Mouse (Mus musculus): ENCODE data around the gene Actg2. TPM values are rescaled to one million over a fixed set of nuclear protein-coding genes. Genes with fewer than 3 reads are reported as not detected.

Actg2 gene
- polyA plus RNA-seq, 1 experiment from 2014 or later, result 1,372 TPM

DNA sequence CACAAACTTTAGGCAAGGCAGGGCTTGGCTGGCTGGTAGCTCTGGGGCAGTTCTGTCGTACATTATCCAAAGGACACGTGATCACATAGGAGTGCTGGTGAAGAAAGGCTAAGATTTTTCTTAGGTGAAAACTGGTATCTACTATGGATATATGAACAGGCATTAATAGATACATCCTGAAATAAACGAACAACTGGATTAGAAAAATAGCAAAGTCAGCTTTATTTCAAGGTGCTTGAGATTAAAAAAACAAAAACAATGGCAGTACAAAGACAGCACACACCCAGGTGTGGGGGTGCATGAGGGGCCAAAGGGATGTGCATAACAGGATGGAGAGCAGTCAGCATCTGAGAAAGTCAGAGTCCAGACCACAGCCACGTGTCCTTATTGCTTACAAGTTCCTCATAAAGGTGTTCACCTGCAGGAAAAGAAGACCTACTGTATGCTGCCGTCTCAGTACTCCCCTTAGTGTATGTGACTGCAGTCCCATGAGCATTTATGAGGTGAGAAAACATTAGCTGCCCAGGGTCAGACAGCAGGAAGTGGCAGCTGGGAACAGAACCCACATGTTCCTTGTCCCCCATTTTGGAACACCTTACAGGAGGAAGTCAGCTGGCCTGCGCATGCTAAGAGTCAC is 55.9 kb downstream of the Actg2 start:
- Histone ChIP-seq H3K4me1 (ENCODE audit: control insufficient read depth, insufficient read depth, low read length) (no peaks in the 10 kb centered on the region), H3K36me3 (ENCODE audit: control insufficient read depth, insufficient read depth, low read length) (peaks cover 24% of the 10 kb centered on the region), H3K27ac (ENCODE audit: low read length) (no peak overlapping the region), H3K9me3 (ENCODE audit: control insufficient read depth, low read depth, low read length) (no peaks in the 10 kb centered on the region), H3K4me2 (replicated peaks; ENCODE audit: low read depth, low read length) (no peak overlapping the region), H3K27me3 (ENCODE audit: control insufficient read depth, insufficient read depth, low read length) (no peaks in the 10 kb centered on the region), H3K9ac (replicated peaks; ENCODE audit: low read depth, low read length) (no peak overlapping the region), H3K4me3 (ENCODE audit: low read depth, low read length) (no peak overlapping the region)
- 92% methylated on average over 6 of the region's 6 CpGs for whole genome bisulfite sequencing
- no peak for ATAC-seq (ENCODE audit: insufficient number of reproducible peaks, insufficient read depth, low FRiP score, low read depth)

DNA sequence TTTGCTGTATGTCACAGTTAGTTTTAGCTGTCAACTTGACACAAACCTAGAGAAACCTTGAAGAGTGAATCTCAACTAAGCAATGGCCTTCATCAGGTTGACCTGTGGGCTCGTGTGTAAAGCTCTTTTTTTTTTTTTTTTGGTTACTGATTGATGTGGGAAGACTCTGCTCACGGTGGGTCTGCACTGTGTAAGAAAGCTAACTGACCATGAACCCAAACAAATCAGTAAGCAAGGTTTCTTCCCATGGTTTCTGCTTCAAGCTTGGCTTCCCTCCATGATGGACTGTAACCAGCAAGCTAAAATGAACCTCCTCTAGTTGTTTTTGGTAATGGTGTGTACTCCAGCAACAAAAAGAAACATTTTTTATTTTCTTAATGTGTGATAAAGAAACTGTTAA is 56.9 kb downstream of the Actg2 start:
- Histone ChIP-seq H3K27me3 (ENCODE audit: control insufficient read depth, insufficient read depth, low read length) (no peaks in the 10 kb centered on the region), H3K4me1 (ENCODE audit: control insufficient read depth, insufficient read depth, low read length) (no peaks in the 10 kb centered on the region), H3K9me3 (ENCODE audit: control insufficient read depth, low read depth, low read length) (no peaks in the 10 kb centered on the region), H3K27ac (ENCODE audit: low read length) (no peak overlapping the region), H3K9ac (replicated peaks; ENCODE audit: low read depth, low read length) (no peak overlapping the region), H3K36me3 (ENCODE audit: control insufficient read depth, insufficient read depth, low read length) (peaks cover 14% of the 10 kb centered on the region), H3K4me3 (ENCODE audit: low read depth, low read length) (no peak overlapping the region), H3K4me2 (replicated peaks; ENCODE audit: low read depth, low read length) (no peak overlapping the region)
- ATAC-seq (ENCODE audit: insufficient number of reproducible peaks, insufficient read depth, low FRiP score, low read depth), result no peak
- 41% methylated on average over 2 of the region's 2 CpGs for WGBS

DNA sequence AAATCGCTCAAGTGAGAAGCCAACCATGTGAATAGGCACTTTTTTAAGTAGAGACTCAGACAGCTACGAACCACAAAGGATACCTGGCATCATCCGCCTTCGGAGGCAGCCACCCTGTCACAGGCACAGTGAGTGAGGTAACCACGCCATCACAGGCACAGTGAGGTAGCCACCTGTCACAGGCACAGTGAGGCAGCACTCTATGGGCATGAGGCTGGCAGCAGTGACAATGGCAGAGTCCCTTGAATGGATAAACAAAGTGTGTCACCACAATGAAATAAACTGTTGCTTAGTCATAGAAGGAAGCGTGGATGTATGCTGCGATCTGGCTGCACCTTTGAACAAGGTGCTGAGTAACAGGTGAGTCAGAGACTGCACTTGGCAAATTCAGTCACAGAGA is 57.4 kb downstream of the Actg2 start:
- no peak overlapping the region for H3K27ac ChIP-seq (ENCODE audit: low read length)
- H3K4me2 ChIP-seq (replicated peaks; ENCODE audit: low read depth, low read length), result no peak overlapping the region
- H3K9me3 ChIP-seq (ENCODE audit: control insufficient read depth, low read depth, low read length), result no peaks in the 10 kb centered on the region
- no peak overlapping the region for H3K9ac ChIP-seq (replicated peaks; ENCODE audit: low read depth, low read length)
- peaks cover 10% of the 10 kb centered on the region for H3K36me3 ChIP-seq (ENCODE audit: control insufficient read depth, insufficient read depth, low read length)
- no peak for ATAC-seq (ENCODE audit: insufficient number of reproducible peaks, insufficient read depth, low FRiP score, low read depth)
- H3K4me1 ChIP-seq (ENCODE audit: control insufficient read depth, insufficient read depth, low read length), result no peaks in the 10 kb centered on the region
- H3K27me3 ChIP-seq (ENCODE audit: control insufficient read depth, insufficient read depth, low read length), result no peaks in the 10 kb centered on the region
- no peak overlapping the region for H3K4me3 ChIP-seq (ENCODE audit: low read depth, low read length)
- 95% methylated on average over 7 of the region's 7 CpGs for WGBS

DNA sequence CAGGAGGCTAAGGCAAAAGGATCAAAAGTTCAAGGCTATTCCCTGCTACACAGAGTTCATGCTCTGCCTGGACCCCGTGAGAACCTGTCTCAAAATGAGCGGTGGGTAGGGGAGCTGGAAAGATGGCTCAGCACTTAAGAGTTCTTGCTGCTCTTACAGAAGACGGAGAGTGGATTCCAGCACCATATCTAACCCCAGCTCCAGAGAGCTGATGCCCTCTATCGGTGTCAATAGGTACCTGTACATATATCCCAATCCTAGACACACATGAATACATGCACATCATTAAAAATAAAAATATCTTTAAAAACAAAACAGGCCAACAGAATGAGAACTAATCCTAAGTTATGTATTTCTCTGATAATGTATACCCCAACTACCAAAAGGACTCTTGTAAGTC is 57.8 kb downstream of the Actg2 start:
- no peak for ATAC-seq (ENCODE audit: insufficient number of reproducible peaks, insufficient read depth, low FRiP score, low read depth)
- Histone ChIP-seq H3K4me3 (ENCODE audit: low read depth, low read length) (no peak overlapping the region), H3K27ac (ENCODE audit: low read length) (no peak overlapping the region), H3K9ac (replicated peaks; ENCODE audit: low read depth, low read length) (no peak overlapping the region), H3K9me3 (ENCODE audit: control insufficient read depth, low read depth, low read length) (no peaks in the 10 kb centered on the region), H3K4me1 (ENCODE audit: control insufficient read depth, insufficient read depth, low read length) (no peaks in the 10 kb centered on the region), H3K27me3 (ENCODE audit: control insufficient read depth, insufficient read depth, low read length) (no peaks in the 10 kb centered on the region), H3K36me3 (ENCODE audit: control insufficient read depth, insufficient read depth, low read length) (peaks cover 10% of the 10 kb centered on the region), H3K4me2 (replicated peaks; ENCODE audit: low read depth, low read length) (no peak overlapping the region)
- 70% methylated on average over 4 of the region's 4 CpGs for WGBS

DNA sequence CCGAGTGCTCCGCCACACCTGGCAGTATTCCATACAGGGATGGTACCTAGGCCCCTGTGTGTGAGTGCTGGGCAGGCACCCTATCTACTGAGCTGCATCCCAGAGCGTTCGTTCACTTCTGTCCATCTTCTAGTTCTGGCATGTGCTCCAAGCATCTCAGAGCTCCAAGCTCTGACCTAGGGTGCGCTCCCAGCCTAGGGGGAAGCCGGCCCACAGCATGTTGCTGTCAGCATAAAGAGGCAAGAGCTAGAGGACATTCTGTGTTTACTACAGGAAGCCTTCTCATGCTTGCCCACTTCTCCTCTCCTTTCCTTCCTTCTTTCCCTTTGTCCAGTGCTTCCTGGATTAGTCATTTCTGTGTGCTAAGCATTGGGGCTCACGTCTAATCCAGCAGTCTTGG is 60.6 kb downstream of the Actg2 start:
- H3K4me2 ChIP-seq (replicated peaks; ENCODE audit: low read depth, low read length), result no peak overlapping the region
- H3K9me3 ChIP-seq (ENCODE audit: control insufficient read depth, low read depth, low read length), result no peaks in the 10 kb centered on the region
- no peak overlapping the region for H3K4me3 ChIP-seq (ENCODE audit: low read depth, low read length)
- H3K9ac ChIP-seq (replicated peaks; ENCODE audit: low read depth, low read length), result no peak overlapping the region
- H3K36me3 ChIP-seq (ENCODE audit: control insufficient read depth, insufficient read depth, low read length), result no peaks in the 10 kb centered on the region; the same call in none of the 2 replicates
- H3K27ac ChIP-seq (ENCODE audit: low read length), result no peak overlapping the region
- 77% methylated on average over 7 of the region's 7 CpGs for WGBS
- ATAC-seq (ENCODE audit: insufficient number of reproducible peaks, insufficient read depth, low FRiP score, low read depth), result no peak
- no peaks in the 10 kb centered on the region for H3K4me1 ChIP-seq (ENCODE audit: control insufficient read depth, insufficient read depth, low read length)
- H3K27me3 ChIP-seq (ENCODE audit: control insufficient read depth, insufficient read depth, low read length), result no peaks in the 10 kb centered on the region

DNA sequence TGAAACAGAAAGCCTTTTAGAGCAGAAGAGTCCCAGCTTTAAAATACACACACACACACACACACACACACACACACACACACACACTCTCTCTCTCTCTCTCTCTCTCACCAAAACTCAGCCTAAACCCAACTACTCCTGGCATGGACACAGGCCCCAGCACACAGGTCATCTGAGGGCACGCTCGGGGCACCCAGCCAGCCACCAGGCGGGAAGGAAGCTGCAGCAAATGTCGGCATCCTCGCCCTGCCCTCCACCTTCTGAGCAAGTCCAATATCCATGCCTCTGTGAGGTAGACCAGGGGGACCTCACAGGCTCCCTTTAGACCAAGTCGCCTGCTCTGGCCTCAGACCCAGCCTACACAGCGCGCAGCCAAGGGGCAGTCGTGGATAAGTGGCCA is 62.8 kb downstream of the Actg2 start:
- no peak overlapping the region for H3K4me2 ChIP-seq (replicated peaks; ENCODE audit: low read depth, low read length)
- no peak overlapping the region for H3K27ac ChIP-seq (ENCODE audit: low read length)
- no peaks in the 10 kb centered on the region for H3K4me1 ChIP-seq (ENCODE audit: control insufficient read depth, insufficient read depth, low read length)
- no peaks in the 10 kb centered on the region for H3K36me3 ChIP-seq (ENCODE audit: control insufficient read depth, insufficient read depth, low read length)
- H3K9ac ChIP-seq (replicated peaks; ENCODE audit: low read depth, low read length), result no peak overlapping the region
- no peaks in the 10 kb centered on the region for H3K27me3 ChIP-seq (ENCODE audit: control insufficient read depth, insufficient read depth, low read length)
- 81% methylated on average over 9 of the region's 9 CpGs for WGBS
- no peak for ATAC-seq (ENCODE audit: insufficient number of reproducible peaks, insufficient read depth, low FRiP score, low read depth)
- H3K9me3 ChIP-seq (ENCODE audit: control insufficient read depth, low read depth, low read length), result no peaks in the 10 kb centered on the region
- no peak overlapping the region for H3K4me3 ChIP-seq (ENCODE audit: low read depth, low read length)

DNA sequence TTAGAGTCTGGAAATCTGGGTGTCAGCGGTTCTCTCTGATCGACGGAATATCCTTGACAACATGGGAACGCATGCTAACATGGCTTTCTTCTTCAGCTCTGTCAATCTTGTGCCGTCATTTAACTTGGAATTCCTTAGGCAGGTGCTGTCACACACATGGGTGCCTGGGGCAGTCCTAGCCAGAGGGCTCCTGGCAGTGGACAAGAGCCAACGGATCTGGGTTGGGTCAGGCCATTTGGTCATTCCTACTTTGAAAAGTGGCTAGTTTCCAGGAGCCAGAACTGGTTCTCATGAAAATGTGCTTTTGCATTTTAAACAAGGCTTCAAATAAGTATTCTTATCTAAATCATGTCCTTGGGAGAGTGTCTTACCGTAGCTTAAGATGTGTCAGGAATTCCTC is 64.3 kb downstream of the Actg2 start:
- ATAC-seq (ENCODE audit: insufficient number of reproducible peaks, insufficient read depth, low FRiP score, low read depth), result no peak
- Histone ChIP-seq H3K36me3 (ENCODE audit: control insufficient read depth, insufficient read depth, low read length) (no peaks in the 10 kb centered on the region), H3K27me3 (ENCODE audit: control insufficient read depth, insufficient read depth, low read length) (no peaks in the 10 kb centered on the region), H3K9ac (replicated peaks; ENCODE audit: low read depth, low read length) (no peak overlapping the region), H3K27ac (ENCODE audit: low read length) (no peak overlapping the region), H3K4me3 (ENCODE audit: low read depth, low read length) (no peak overlapping the region), H3K4me1 (ENCODE audit: control insufficient read depth, insufficient read depth, low read length) (no peaks in the 10 kb centered on the region), H3K4me2 (replicated peaks; ENCODE audit: low read depth, low read length) (no peak overlapping the region), H3K9me3 (ENCODE audit: control insufficient read depth, low read depth, low read length) (no peaks in the 10 kb centered on the region)
- 87% methylated on average over 7 of the region's 7 CpGs for WGBS

DNA sequence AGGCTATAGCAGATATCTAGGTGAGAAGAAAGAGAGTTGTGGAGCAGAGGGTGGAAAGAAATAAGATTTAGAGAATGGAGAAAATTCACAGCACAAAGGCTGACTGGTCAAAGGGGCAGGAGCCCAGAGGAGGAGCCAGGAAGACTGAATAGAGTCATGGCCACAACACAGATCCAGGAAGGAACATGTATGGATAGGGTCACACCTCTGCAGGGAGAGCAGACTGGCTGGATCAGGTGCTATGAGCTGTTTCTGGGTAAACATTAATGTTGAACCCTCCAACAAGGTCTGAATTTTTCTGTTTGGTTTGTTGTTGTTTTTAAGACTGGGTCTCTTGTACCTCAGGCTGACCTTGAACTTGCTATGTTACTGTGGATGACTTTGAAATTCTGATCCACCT is 72.1 kb downstream of the Actg2 start:
- no peak for ATAC-seq (ENCODE audit: insufficient number of reproducible peaks, insufficient read depth, low FRiP score, low read depth)
- Histone ChIP-seq H3K4me2 (replicated peaks; ENCODE audit: low read depth, low read length) (no peak overlapping the region), H3K9ac (replicated peaks; ENCODE audit: low read depth, low read length) (no peak overlapping the region), H3K4me3 (ENCODE audit: low read depth, low read length) (no peak overlapping the region), H3K4me1 (ENCODE audit: control insufficient read depth, insufficient read depth, low read length) (peaks cover 7% of the 10 kb centered on the region; the same call in 1 of the 2 replicates), H3K9me3 (ENCODE audit: control insufficient read depth, low read depth, low read length) (no peaks in the 10 kb centered on the region), H3K36me3 (ENCODE audit: control insufficient read depth, insufficient read depth, low read length) (no peaks in the 10 kb centered on the region), H3K27ac (ENCODE audit: low read length) (no peak overlapping the region), H3K27me3 (ENCODE audit: control insufficient read depth, insufficient read depth, low read length) (no peaks in the 10 kb centered on the region)
